Mouse (Mus musculus): ENCODE measurements around the gene Nme8. TPM values are rescaled to one million over a fixed set of nuclear protein-coding genes. Genes with fewer than 3 reads are reported as not detected.

Gene Nme8
- polyA plus RNA-seq, 1 experiment from 2014 or later: not detected

GRCm38 (mm10) chr13:19700733-19701442, 3.3 kb upstream of the Nme8 start:
- no peaks in the 10 kb centered on the region for H3K9me3 ChIP-seq (replicated peaks; ENCODE audit: control insufficient read depth, low read length)
- no peak overlapping the region for H3K9ac ChIP-seq (ENCODE audit: low read depth, low read length)
- no peak overlapping the region for H3K4me2 ChIP-seq
- H3K27me3 ChIP-seq (ENCODE audit: control insufficient read depth, insufficient read depth, low read length): no peaks in the 10 kb centered on the region
- H3K4me3 ChIP-seq (ENCODE audit: low read depth, low read length): no peak overlapping the region
- WGBS (ENCODE audit: insufficient replicate concordance): 78% methylated on average over 4 of the region's 4 CpGs
- H3K4me1 ChIP-seq (ENCODE audit: control insufficient read depth, insufficient read depth, low read length): no peaks in the 10 kb centered on the region
- H3K36me3 ChIP-seq (ENCODE audit: control insufficient read depth, insufficient read depth, low read length): no peaks in the 10 kb centered on the region
- no peak overlapping the region for H3K27ac ChIP-seq (ENCODE audit: low read depth, low read length)
- no peak for ATAC-seq (replicated peaks; ENCODE audit: insufficient number of reproducible peaks, low FRiP score, low TSS enrichment)

- peak overlapping the region; percentile 46 for H3K4me2 ChIP-seq
- no peak overlapping the region for H3K27ac ChIP-seq (ENCODE audit: low read depth, low read length)
- no peaks in the 10 kb centered on the region for H3K36me3 ChIP-seq (ENCODE audit: control insufficient read depth, insufficient read depth, low read length)
- no peaks in the 10 kb centered on the region for H3K9me3 ChIP-seq (replicated peaks; ENCODE audit: control insufficient read depth, low read length)
- H3K4me1 ChIP-seq (ENCODE audit: control insufficient read depth, insufficient read depth, low read length): no peaks in the 10 kb centered on the region
- ATAC-seq (replicated peaks; ENCODE audit: insufficient number of reproducible peaks, low FRiP score, low TSS enrichment): no peak
- H3K4me3 ChIP-seq (ENCODE audit: low read depth, low read length): no peak overlapping the region
- H3K9ac ChIP-seq (ENCODE audit: low read depth, low read length): no peak overlapping the region
- 24% methylated on average over 12 of the region's 12 CpGs for WGBS (ENCODE audit: insufficient replicate concordance)
- H3K27me3 ChIP-seq (ENCODE audit: control insufficient read depth, insufficient read depth, low read length): no peaks in the 10 kb centered on the region
These were observed 1.1 kb upstream of the Nme8 start for GRCm38 (mm10) chr13:19698524-19699173.

- Histone ChIP-seq H3K36me3 (ENCODE audit: control insufficient read depth, insufficient read depth, low read length) (no peaks in the 10 kb centered on the region), H3K4me2 (no peak overlapping the region), H3K9me3 (replicated peaks; ENCODE audit: control insufficient read depth, low read length) (no peaks in the 10 kb centered on the region), H3K27me3 (ENCODE audit: control insufficient read depth, insufficient read depth, low read length) (no peaks in the 10 kb centered on the region; the same call in 1 of the 2 replicates), H3K4me3 (ENCODE audit: low read depth, low read length) (no peak overlapping the region), H3K27ac (ENCODE audit: low read depth, low read length) (no peak overlapping the region), H3K9ac (ENCODE audit: low read depth, low read length) (no peak overlapping the region), H3K4me1 (ENCODE audit: control insufficient read depth, insufficient read depth, low read length) (no peaks in the 10 kb centered on the region)
- WGBS (ENCODE audit: insufficient replicate concordance): 85% methylated on average over 6 of the region's 6 CpGs
- ATAC-seq (replicated peaks; ENCODE audit: insufficient number of reproducible peaks, low FRiP score, low TSS enrichment): no peak
These were observed 7.2 kb downstream of the Nme8 start for GRCm38 (mm10) chr13:19690417-19690816.

- ATAC-seq (replicated peaks; ENCODE audit: insufficient number of reproducible peaks, low FRiP score, low TSS enrichment): no peak
- Histone ChIP-seq H3K27me3 (ENCODE audit: control insufficient read depth, insufficient read depth, low read length) (no peaks in the 10 kb centered on the region; the same call in 1 of the 2 replicates), H3K9ac (ENCODE audit: low read depth, low read length) (no peak overlapping the region), H3K4me1 (ENCODE audit: control insufficient read depth, insufficient read depth, low read length) (no peaks in the 10 kb centered on the region), H3K27ac (ENCODE audit: low read depth, low read length) (no peak overlapping the region), H3K4me2 (no peak overlapping the region), H3K9me3 (replicated peaks; ENCODE audit: control insufficient read depth, low read length) (no peaks in the 10 kb centered on the region), H3K36me3 (ENCODE audit: control insufficient read depth, insufficient read depth, low read length) (no peaks in the 10 kb centered on the region), H3K4me3 (ENCODE audit: low read depth, low read length) (no peak overlapping the region)
- WGBS (ENCODE audit: insufficient replicate concordance): 51% methylated on average over 3 of the region's 3 CpGs
These were observed 7.6 kb downstream of the Nme8 start for GRCm38 (mm10) chr13:19689971-19690370.

- no peak for ATAC-seq (replicated peaks; ENCODE audit: insufficient number of reproducible peaks, low FRiP score, low TSS enrichment)
- no peak overlapping the region for H3K4me3 ChIP-seq (ENCODE audit: low read depth, low read length)
- 54% methylated on average over 2 of the region's 2 CpGs for whole genome bisulfite sequencing (ENCODE audit: insufficient replicate concordance)
- H3K4me2 ChIP-seq: no peak overlapping the region
- H3K36me3 ChIP-seq (ENCODE audit: control insufficient read depth, insufficient read depth, low read length): no peaks in the 10 kb centered on the region
- H3K27ac ChIP-seq (ENCODE audit: low read depth, low read length): no peak overlapping the region
- H3K4me1 ChIP-seq (ENCODE audit: control insufficient read depth, insufficient read depth, low read length): 0 out of 2 replicates have a peak, but pooled peaks cover 3% of the 10 kb centered on the region
- no peak overlapping the region for H3K9ac ChIP-seq (ENCODE audit: low read depth, low read length)
- no peaks in the 10 kb centered on the region for H3K27me3 ChIP-seq (ENCODE audit: control insufficient read depth, insufficient read depth, low read length)
- no peaks in the 10 kb centered on the region for H3K9me3 ChIP-seq (replicated peaks; ENCODE audit: control insufficient read depth, low read length)
These were observed 13.6 kb downstream of the Nme8 start for GRCm38 (mm10) chr13:19684007-19684406.

- no peaks in the 10 kb centered on the region for H3K27me3 ChIP-seq (ENCODE audit: control insufficient read depth, insufficient read depth, low read length)
- no peaks in the 10 kb centered on the region for H3K9me3 ChIP-seq (replicated peaks; ENCODE audit: control insufficient read depth, low read length)
- peak overlapping the region; percentile 7; the same call in 1 of the 2 replicates for H3K27ac ChIP-seq (ENCODE audit: low read depth, low read length)
- no peak for ATAC-seq (replicated peaks; ENCODE audit: insufficient number of reproducible peaks, low FRiP score, low TSS enrichment)
- 48% methylated on average over 8 of the region's 8 CpGs for WGBS (ENCODE audit: insufficient replicate concordance)
- H3K4me2 ChIP-seq: no peak overlapping the region
- H3K4me3 ChIP-seq (ENCODE audit: low read depth, low read length): no peak overlapping the region
- no peak overlapping the region for H3K9ac ChIP-seq (ENCODE audit: low read depth, low read length)
- H3K36me3 ChIP-seq (ENCODE audit: control insufficient read depth, insufficient read depth, low read length): no peaks in the 10 kb centered on the region
- H3K4me1 ChIP-seq (ENCODE audit: control insufficient read depth, insufficient read depth, low read length): 0 out of 2 replicates have a peak, but pooled peaks cover 3% of the 10 kb centered on the region
These were observed 14.5 kb downstream of the Nme8 start for GRCm38 (mm10) chr13:19682879-19683640.

- Histone ChIP-seq H3K4me2 (no peak overlapping the region), H3K27me3 (ENCODE audit: control insufficient read depth, insufficient read depth, low read length) (no peaks in the 10 kb centered on the region), H3K4me1 (ENCODE audit: control insufficient read depth, insufficient read depth, low read length) (no peaks in the 10 kb centered on the region), H3K4me3 (ENCODE audit: low read depth, low read length) (no peak overlapping the region), H3K36me3 (ENCODE audit: control insufficient read depth, insufficient read depth, low read length) (no peaks in the 10 kb centered on the region), H3K27ac (ENCODE audit: low read depth, low read length) (no peak overlapping the region), H3K9ac (ENCODE audit: low read depth, low read length) (no peak overlapping the region), H3K9me3 (replicated peaks; ENCODE audit: control insufficient read depth, low read length) (no peaks in the 10 kb centered on the region)
- no peak for ATAC-seq (replicated peaks; ENCODE audit: insufficient number of reproducible peaks, low FRiP score, low TSS enrichment)
These were observed 23.0 kb downstream of the Nme8 start for GRCm38 (mm10) chr13:19674601-19675000.

- no peaks in the 10 kb centered on the region for H3K27me3 ChIP-seq (ENCODE audit: control insufficient read depth, insufficient read depth, low read length)
- H3K4me3 ChIP-seq (ENCODE audit: low read depth, low read length): no peak overlapping the region
- no peak for ATAC-seq (replicated peaks; ENCODE audit: insufficient number of reproducible peaks, low FRiP score, low TSS enrichment)
- no peak overlapping the region for H3K9ac ChIP-seq (ENCODE audit: low read depth, low read length)
- no peak overlapping the region for H3K4me2 ChIP-seq
- no peak overlapping the region for H3K27ac ChIP-seq (ENCODE audit: low read depth, low read length)
- no peaks in the 10 kb centered on the region for H3K9me3 ChIP-seq (replicated peaks; ENCODE audit: control insufficient read depth, low read length)
- 84% methylated on average over 3 of the region's 3 CpGs for WGBS (ENCODE audit: insufficient replicate concordance)
- no peaks in the 10 kb centered on the region for H3K36me3 ChIP-seq (ENCODE audit: control insufficient read depth, insufficient read depth, low read length)
- H3K4me1 ChIP-seq (ENCODE audit: control insufficient read depth, insufficient read depth, low read length): no peaks in the 10 kb centered on the region
These were observed 23.6 kb downstream of the Nme8 start for GRCm38 (mm10) chr13:19674025-19674424.
